Mouse (Mus musculus) CD4-positive, CD25-positive, alpha-beta regulatory T cell, adult 4 months (primary cell): ENCODE measurements at regions not wholly inside any gene's neighbourhood (a gene's known extent, or its start where the extent isn't known, plus 50 kb on each side); places are given as distances from the start of the nearest gene placed in this dataset.
A peak's percentile ranks its signal among the peaks of the same experiment; 100 is the strongest.

Experiments
- ATAC-seq: one replicate; pipeline ENCODE4 v1.8.0; 2017

GRCm38 (mm10) chr1:69746575-69747290 lies 59.7 kb upstream of the Ikzf2 start:
- peak; percentile 33 for ATAC-seq

GRCm38 (mm10) chr1:69752724-69753123 lies 65.7 kb upstream of the Ikzf2 start:
- peak; percentile 89 for ATAC-seq

DNA sequence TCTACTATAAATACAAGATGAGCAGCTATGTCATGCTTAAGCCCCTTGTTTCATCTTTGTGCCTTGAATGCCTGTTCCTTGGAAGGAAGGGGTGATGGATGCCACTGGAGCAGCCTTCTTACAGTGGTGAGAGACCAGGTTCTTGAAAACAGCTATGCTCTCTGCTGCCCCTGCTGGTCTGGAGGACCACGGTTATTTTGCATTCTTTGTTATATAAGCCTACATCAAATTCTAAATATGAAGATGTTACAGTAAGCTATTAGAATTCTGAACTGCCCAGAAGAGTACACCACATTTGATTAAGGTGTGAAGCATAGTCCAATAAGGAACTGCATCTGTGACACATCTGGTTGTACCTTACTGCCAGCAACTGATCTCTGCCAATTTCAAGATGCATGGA lies 69.1 kb upstream of the Spag16 start:
- no peak for ATAC-seq

DNA sequence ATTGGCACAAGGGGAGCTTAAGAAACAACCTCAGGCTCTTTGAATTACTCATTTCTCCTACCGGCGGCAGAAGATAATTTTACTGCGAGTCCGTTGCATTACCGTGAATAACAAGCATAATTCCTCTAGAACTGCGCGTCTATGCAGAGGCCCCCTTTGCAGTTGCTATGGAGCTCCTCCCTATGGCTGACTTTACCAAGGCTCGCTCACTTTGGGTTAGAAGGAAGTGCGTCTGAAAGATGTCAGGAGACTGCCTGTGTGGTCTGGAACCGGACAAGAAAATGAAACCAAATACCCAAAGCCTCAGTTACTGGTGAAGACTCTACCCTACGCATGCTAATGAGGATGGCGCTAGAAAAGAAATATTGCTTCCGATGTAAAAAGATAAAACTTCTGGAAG lies 67.2 kb upstream of the Spag16 start:
- ATAC-seq: peak; percentile 91

- peak; percentile 81 for ATAC-seq
Observed at GRCm38 (mm10) chr1:69768714-69769113, 58.1 kb upstream of the Spag16 start.

DNA sequence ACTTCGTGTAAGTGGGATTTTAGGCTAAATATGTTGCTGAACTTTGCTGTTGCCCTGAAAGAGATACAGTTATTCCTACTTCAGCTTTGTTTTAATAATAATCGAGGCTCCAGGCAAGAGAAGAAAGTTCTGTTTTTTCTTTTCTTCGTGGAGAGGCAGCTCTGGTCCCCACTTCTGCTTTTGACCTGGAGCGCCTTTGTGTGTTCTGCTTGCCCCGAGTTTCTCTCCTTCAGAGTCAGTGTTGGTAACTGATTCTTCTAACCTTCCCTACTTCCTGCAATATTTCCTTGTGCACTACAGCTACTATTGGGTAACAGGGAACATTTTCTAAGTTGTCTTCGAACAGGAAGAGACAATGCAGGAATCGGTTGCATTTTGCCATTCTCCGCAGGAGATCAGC lies 56.6 kb upstream of the Spag16 start:
- ATAC-seq: no peak

- no peak for ATAC-seq
Observed at GRCm38 (mm10) chr1:69771436-69771835, 55.3 kb upstream of the Spag16 start.

- ATAC-seq: peak; percentile 68
Observed at GRCm38 (mm10) chr1:69775589-69775988, 51.2 kb upstream of the Spag16 start.
